Mouse (Mus musculus) thymus, adult 2 months (tissue): Measurements from ENCODE around the gene Olfr448.

ENCODE experiments used
- CTCF ChIP-seq: fragments of 200-500 bp; IDR thresholded peaks from 2 replicates; pipeline ENCODE4 v1.5.1; 2012; ENCODE audit warnings: mild to moderate bottlenecking, control low read depth, low read length, moderate library complexity, borderline replicate concordance; ENCODE audit not compliant: control insufficient read depth, poor library complexity, insufficient read depth; ENCODE audit errors: extremely low read depth
- POLR2A ChIP-seq: fragments of 200-500 bp; IDR thresholded peaks from 2 replicates; pipeline ENCODE4 v1.6.1; 2012; ENCODE audit warnings: mild to moderate bottlenecking, low read length, control low read depth, moderate library complexity; ENCODE audit not compliant: control insufficient read depth, poor library complexity, insufficient read depth; ENCODE audit errors: extremely low read depth

DNA sequence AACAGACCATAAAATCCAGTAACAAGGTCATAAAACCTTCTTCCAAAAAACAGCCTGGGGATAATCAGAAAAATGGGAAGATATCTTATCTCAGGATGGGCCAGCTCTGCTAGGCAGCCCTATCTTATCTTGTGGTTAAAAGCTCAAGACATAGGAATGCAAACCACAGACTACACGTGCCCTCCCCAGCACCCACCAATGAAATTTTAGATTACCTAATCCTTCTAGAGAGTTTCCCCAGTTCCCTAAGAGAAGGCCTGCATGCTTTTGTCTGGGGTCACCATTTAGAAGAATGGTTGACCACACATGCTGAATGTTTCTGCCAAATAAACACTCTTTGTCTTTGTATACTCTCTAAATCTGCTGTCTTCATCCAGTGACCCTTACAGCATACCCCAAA is 10.1 kb downstream of the Olfr448 start:
- TF ChIP-seq CTCF: no peak
- no peak for TF ChIP-seq POLR2A
